Comparison of ENCODE assay signal across 7 mouse cellular contexts in the genomic region with DNA sequence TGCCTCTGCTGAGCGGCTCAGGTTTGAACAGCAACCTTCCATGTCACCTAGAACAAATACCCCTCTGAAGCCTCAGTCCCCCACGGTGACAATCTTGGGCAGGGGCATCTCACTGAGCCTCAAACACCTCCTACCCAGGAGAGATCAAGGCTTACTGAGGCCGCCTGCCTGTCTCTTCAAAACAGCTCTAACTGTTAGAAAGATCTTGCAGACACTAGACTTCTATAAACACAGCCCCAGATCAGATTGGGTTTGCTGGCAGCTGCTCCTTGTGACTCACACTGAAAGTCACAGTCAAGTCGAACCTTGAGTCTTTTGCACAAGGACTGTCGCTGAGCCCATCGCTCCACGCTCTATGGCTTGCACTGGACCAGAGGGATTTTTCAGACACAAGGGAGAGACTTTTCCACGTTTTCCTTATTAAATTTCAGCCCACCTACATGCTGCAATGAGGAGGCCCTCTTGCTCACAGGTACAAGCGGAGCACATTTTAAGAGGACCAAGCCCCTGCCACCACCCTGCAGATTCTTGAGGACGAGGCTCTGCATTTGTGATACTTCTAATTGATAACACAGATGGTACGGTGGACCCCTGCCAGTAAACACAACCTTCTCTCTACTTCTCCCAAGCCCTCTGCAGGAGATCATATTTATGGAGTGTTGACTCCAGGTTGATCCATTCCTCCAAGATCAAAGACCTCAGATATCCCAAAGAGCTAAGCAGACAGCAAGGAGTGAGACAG. TPM values are rescaled to one million over a fixed set of nuclear protein-coding genes. Genes with fewer than 3 reads are reported as not detected.
DNase-seq lines count a peak whose midpoint lies in the region; ATAC-seq and TF ChIP-seq lines count a peak whose summit lies in the region.

No protein-coding gene starts in this region.

- 0 out of 2 replicates have a peak, but pooled peaks have one; percentile 19 for ATAC-seq in lung, postnatal 0 days
- no peak for ATAC-seq in forebrain, embryonic 15.5 days (replicated peaks)
- no peak for ATAC-seq in midbrain, embryonic 13.5 days

- H3K27me3 ChIP-seq in lung, postnatal 0 days (replicated peaks; ENCODE audit: insufficient read depth, low read length) = no peaks in the 10 kb centered on the region
- no peaks in the 10 kb centered on the region for H3K27me3 ChIP-seq in forebrain, embryonic 15.5 days
- H3K27me3 ChIP-seq in midbrain, embryonic 13.5 days = no peaks in the 10 kb centered on the region

- no peak for TF ChIP-seq CTCF in lung, postnatal 0 days (IDR thresholded peaks at IDR 0.05)
- no peak for TF ChIP-seq CTCF in brain, embryonic 14.5 days (IDR thresholded peaks at IDR 0.05; ENCODE audit: borderline replicate concordance, extremely low read depth, insufficient read depth, insufficient read length)

- no peak for TF ChIP-seq POLR2A in brain, embryonic 14.5 days (IDR thresholded peaks at IDR 0.05; ENCODE audit: borderline replicate concordance, extremely low read depth, insufficient read depth, insufficient read length, poor library complexity, severe bottlenecking)

- H3K4me2 ChIP-seq in lung, postnatal 0 days (replicated peaks; ENCODE audit: low read depth, low read length) = no peak overlapping the region
- H3K4me2 ChIP-seq in forebrain, embryonic 15.5 days (replicated peaks) = no peak overlapping the region
- no peak overlapping the region for H3K4me2 ChIP-seq in midbrain, embryonic 13.5 days (replicated peaks)

- H3K36me3 ChIP-seq in lung, postnatal 0 days (ENCODE audit: insufficient read depth, low read length) = no peaks in the 10 kb centered on the region
- H3K36me3 ChIP-seq in forebrain, embryonic 15.5 days = no peaks in the 10 kb centered on the region
- peaks cover 12% of the 10 kb centered on the region for H3K36me3 ChIP-seq in midbrain, embryonic 13.5 days

- 41% methylated on average over 11 of the region's 11 CpGs for WGBS in lung, postnatal 0 days
- WGBS in forebrain, embryonic 15.5 days = 64% methylated on average over 11 of the region's 11 CpGs
- WGBS in midbrain, embryonic 13.5 days = 59% methylated on average over 11 of the region's 11 CpGs

- no peaks in the 10 kb centered on the region for H3K4me1 ChIP-seq in lung, postnatal 0 days (ENCODE audit: insufficient read depth, low read depth, low read length)
- peaks cover 65% of the 10 kb centered on the region for H3K4me1 ChIP-seq in forebrain, embryonic 15.5 days
- H3K4me1 ChIP-seq in midbrain, embryonic 13.5 days (replicated peaks) = peaks cover 93% of the 10 kb centered on the region

- no peak overlapping the region for H3K4me3 ChIP-seq in lung, postnatal 0 days (ENCODE audit: low read depth, low read length)
- no peak overlapping the region for H3K4me3 ChIP-seq in forebrain, embryonic 15.5 days
- H3K4me3 ChIP-seq in midbrain, embryonic 13.5 days (replicated peaks) = no peak overlapping the region

- peak; percentile 43 for DNase-seq in lung, postnatal 0 days (ENCODE audit: low spot score)
- DNase-seq in lung, adult 18-20 months = no peak
- DNase-seq in brain, embryonic 14.5 days (ENCODE audit: low read depth) = peak; percentile 54
- DNase-seq in spleen, postnatal 14 days (ENCODE audit: low spot score in 2 of 2) = no peak
- no peak for DNase-seq in kidney, postnatal 14 days

- H3K9ac ChIP-seq in lung, postnatal 0 days (replicated peaks; ENCODE audit: low read depth) = no peak overlapping the region
- H3K9ac ChIP-seq in forebrain, embryonic 15.5 days (replicated peaks) = 0 out of 2 replicates have a peak overlapping the region, but pooled peaks have one; percentile 1
- no peak overlapping the region for H3K9ac ChIP-seq in midbrain, embryonic 13.5 days (replicated peaks)

- H3K27ac ChIP-seq in lung, postnatal 0 days (ENCODE audit: low read length) = no peak overlapping the region
- H3K27ac ChIP-seq in forebrain, embryonic 15.5 days (replicated peaks) = peak overlapping the region; percentile 70
- H3K27ac ChIP-seq in midbrain, embryonic 13.5 days = peak overlapping the region; percentile 31

- no peak for TF ChIP-seq EP300 in lung, postnatal 0 days (IDR thresholded peaks at IDR 0.05)

- H3K9me3 ChIP-seq in lung, postnatal 0 days (ENCODE audit: low read length) = no peaks in the 10 kb centered on the region
- no peaks in the 10 kb centered on the region for H3K9me3 ChIP-seq in forebrain, embryonic 15.5 days
- H3K9me3 ChIP-seq in midbrain, embryonic 13.5 days = no peaks in the 10 kb centered on the region

RNA-seq across cellular contexts. Expression of a gene that starts 21.7 kb away (rescaled TPM):
- polyA plus RNA-seq in lung, postnatal 0 days (2015; fragmentation: Nextera tagmentation; extraction: Ambion mirVana) = 0.30 and 0.35 TPM in 2 replicates
- polyA plus RNA-seq in brain, embryonic 14.5 days (2012; rRNA removed) = 61.0 and 112 TPM in 2 replicates
- polyA plus RNA-seq in forebrain, embryonic 15.5 days (2015; fragmentation: Nextera tagmentation; extraction: Ambion mirVana) = 33.7 and 34.0 TPM in 2 replicates
- 49.8 and 53.5 TPM in 2 replicates for polyA plus RNA-seq in midbrain, embryonic 13.5 days (2015; fragmentation: Nextera tagmentation; extraction: Ambion mirVana)

Comparison
In these comparisons a context has a peak if more than half of its experiments do, and no peak if none do; other contexts are left out.
1. DNase-seq: peak in lung, postnatal 0 days (single experiment) and brain, embryonic 14.5 days (single experiment); none in lung, adult 18-20 months (0 of 2), spleen, postnatal 14 days (0 of 2) and kidney, postnatal 14 days (single experiment).
2. RNA of a gene that starts 21.7 kb away (polyA plus RNA-seq): 61.0 to 112 TPM in brain, embryonic 14.5 days, 49.8 to 53.5 TPM in midbrain, embryonic 13.5 days and 33.7 to 34.0 TPM in forebrain, embryonic 15.5 days; 0.30 to 0.35 TPM in lung, postnatal 0 days; every median in the first group is over 10 times any median in the second.